Mouse (Mus musculus) C2C12 (cell line): Measurements from ENCODE around the gene Fbln5.

ENCODE experiments used
- CEBPB ChIP-seq: IDR thresholded peaks from one replicate; pipeline ENCODE4 v1.6.1; 2011; ENCODE audit warnings: low read depth, mild to moderate bottlenecking, control low read depth, moderate library complexity
- CTCF ChIP-seq: IDR thresholded peaks from one replicate; pipeline ENCODE4 v1.5.1; 2011; ENCODE audit not compliant: control insufficient read depth, insufficient read depth, insufficient read length
- MAX ChIP-seq: IDR thresholded peaks from one replicate; pipeline ENCODE4 v1.6.1; 2011; ENCODE audit warnings: mild to moderate bottlenecking, control low read depth
- MYOD1 ChIP-seq: IDR thresholded peaks from one replicate; pipeline ENCODE4 v1.6.1; 2011; ENCODE audit warnings: low read depth; ENCODE audit not compliant: control insufficient read depth, insufficient read length
- MYOG ChIP-seq: IDR thresholded peaks from one replicate; pipeline ENCODE4 v1.6.1; 2011; ENCODE audit not compliant: control insufficient read depth, insufficient read length; ENCODE audit errors: extremely low read depth
- USF1 ChIP-seq: IDR thresholded peaks from one replicate; pipeline ENCODE4 v1.6.1; 2011; ENCODE audit warnings: low read depth, mild to moderate bottlenecking, control low read depth, moderate library complexity

- TF ChIP-seq MYOG: no peak
- no peak for TF ChIP-seq CTCF
- TF ChIP-seq MAX: no peak
- no peak for TF ChIP-seq CEBPB
- no peak for TF ChIP-seq USF1
- no peak for TF ChIP-seq MYOD1
These were observed 35.5 kb upstream of the Fbln5 start for GRCm38 (mm10) chr12:101854336-101854735.
